Mouse (Mus musculus): ENCODE measurements at regions not wholly inside any gene's neighbourhood (a gene's known extent, or its start where the extent isn't known, plus 50 kb on each side); places are given as distances from the start of the nearest gene placed in this dataset.
"Not testable (repeated sequence)": the region's sequence is repeated elsewhere in the genome, so short reads cannot be mapped to it uniquely, and the experiment has no call there.

- no peak for ATAC-seq (ENCODE audit: insufficient number of reproducible peaks, low FRiP score)
- no peaks in the 10 kb centered on the region for H3K27me3 ChIP-seq (replicated peaks)
- 39% methylated on average over 1 of the region's 1 CpGs for WGBS
- no peaks in the 10 kb centered on the region for H3K36me3 ChIP-seq
- H3K4me2 ChIP-seq = peak overlapping the region; percentile 54
- no peaks in the 10 kb centered on the region for H3K9me3 ChIP-seq (replicated peaks)
- no peak overlapping the region for H3K4me3 ChIP-seq
- no peak overlapping the region for H3K27ac ChIP-seq (ENCODE audit: poor library complexity, severe bottlenecking)
- no peaks in the 10 kb centered on the region for H3K4me1 ChIP-seq (replicated peaks)
- H3K9ac ChIP-seq = no peak overlapping the region
Observed at GRCm38 (mm10) chr12:47163171-47163570, 344.4 kb upstream of the Nova1 start.

GRCm38 (mm10) chr12:47162624-47163151 is 344.0 kb upstream of the Nova1 start:
- no peak overlapping the region for H3K9ac ChIP-seq
- no peaks in the 10 kb centered on the region for H3K9me3 ChIP-seq (replicated peaks)
- no peaks in the 10 kb centered on the region for H3K27me3 ChIP-seq (replicated peaks)
- H3K36me3 ChIP-seq = no peaks in the 10 kb centered on the region
- 16% methylated on average over 6 of the region's 6 CpGs for WGBS
- H3K27ac ChIP-seq (ENCODE audit: poor library complexity, severe bottlenecking) = no peak overlapping the region
- H3K4me3 ChIP-seq = no peak overlapping the region
- no peaks in the 10 kb centered on the region for H3K4me1 ChIP-seq (replicated peaks)
- peak overlapping the region; percentile 54 for H3K4me2 ChIP-seq
- no peak for ATAC-seq (ENCODE audit: insufficient number of reproducible peaks, low FRiP score)

GRCm38 (mm10) chr12:47160626-47161025 is 341.9 kb upstream of the Nova1 start:
- no peaks in the 10 kb centered on the region for H3K9me3 ChIP-seq (replicated peaks)
- no peak overlapping the region for H3K9ac ChIP-seq
- WGBS = 44% methylated on average over 1 of the region's 1 CpGs
- H3K4me1 ChIP-seq (replicated peaks) = no peaks in the 10 kb centered on the region
- no peak overlapping the region for H3K27ac ChIP-seq (ENCODE audit: poor library complexity, severe bottlenecking)
- H3K36me3 ChIP-seq = no peaks in the 10 kb centered on the region
- H3K27me3 ChIP-seq (replicated peaks) = no peaks in the 10 kb centered on the region
- no peak overlapping the region for H3K4me3 ChIP-seq
- no peak overlapping the region for H3K4me2 ChIP-seq
- ATAC-seq (ENCODE audit: insufficient number of reproducible peaks, low FRiP score) = no peak

- not testable (repeated sequence) for H3K4me1 ChIP-seq (replicated peaks); H3K27ac ChIP-seq (ENCODE audit: poor library complexity, severe bottlenecking); H3K36me3 ChIP-seq; H3K4me3 ChIP-seq; H3K4me2 ChIP-seq; H3K9ac ChIP-seq; H3K27me3 ChIP-seq (replicated peaks); H3K9me3 ChIP-seq (replicated peaks); ATAC-seq (ENCODE audit: insufficient number of reproducible peaks, low FRiP score)
- WGBS = 45% methylated on average over 3 of the region's 3 CpGs
Observed at GRCm38 (mm10) chr12:47155916-47156315, 337.2 kb upstream of the Nova1 start.

- WGBS = 59% methylated on average over 4 of the region's 4 CpGs
- ATAC-seq (ENCODE audit: insufficient number of reproducible peaks, low FRiP score) = no peak
Observed at GRCm38 (mm10) chr12:47140677-47141076, 321.9 kb upstream of the Nova1 start.

GRCm38 (mm10) chr12:47129821-47130220 is 311.1 kb upstream of the Nova1 start:
- ATAC-seq (ENCODE audit: insufficient number of reproducible peaks, low FRiP score) = no peak
- Histone ChIP-seq H3K9ac (no peak overlapping the region), H3K9me3 (replicated peaks) (no peaks in the 10 kb centered on the region), H3K4me2 (no peak overlapping the region), H3K4me3 (no peak overlapping the region), H3K27me3 (replicated peaks) (no peaks in the 10 kb centered on the region), H3K27ac (ENCODE audit: poor library complexity, severe bottlenecking) (no peak overlapping the region), H3K36me3 (no peaks in the 10 kb centered on the region), H3K4me1 (replicated peaks) (no peaks in the 10 kb centered on the region)
- WGBS = 90% methylated on average over 9 of the region's 9 CpGs

More at GRCm38 (mm10) chr12:47140677-47141076, 321.9 kb upstream of the Nova1 start:
- H3K4me1 ChIP-seq (replicated peaks) = no peaks in the 10 kb centered on the region
- H3K27ac ChIP-seq (ENCODE audit: poor library complexity, severe bottlenecking) = no peak overlapping the region
- no peak overlapping the region for H3K4me2 ChIP-seq
- H3K36me3 ChIP-seq = no peaks in the 10 kb centered on the region
- H3K27me3 ChIP-seq (replicated peaks) = no peaks in the 10 kb centered on the region
- no peaks in the 10 kb centered on the region for H3K9me3 ChIP-seq (replicated peaks)
- no peak overlapping the region for H3K4me3 ChIP-seq
- H3K9ac ChIP-seq = no peak overlapping the region

GRCm38 (mm10) chr12:47128596-47128995 is 309.9 kb upstream of the Nova1 start:
- 68% methylated on average over 3 of the region's 3 CpGs for WGBS
- H3K27ac ChIP-seq (ENCODE audit: poor library complexity, severe bottlenecking) = no peak overlapping the region
- no peaks in the 10 kb centered on the region for H3K9me3 ChIP-seq (replicated peaks)
- no peaks in the 10 kb centered on the region for H3K36me3 ChIP-seq
- no peaks in the 10 kb centered on the region for H3K4me1 ChIP-seq (replicated peaks)
- H3K9ac ChIP-seq = no peak overlapping the region
- no peak for ATAC-seq (ENCODE audit: insufficient number of reproducible peaks, low FRiP score)
- no peak overlapping the region for H3K4me2 ChIP-seq
- no peaks in the 10 kb centered on the region for H3K27me3 ChIP-seq (replicated peaks)
- H3K4me3 ChIP-seq = no peak overlapping the region

- no peak overlapping the region for H3K4me2 ChIP-seq
- H3K36me3 ChIP-seq = no peaks in the 10 kb centered on the region
- H3K9ac ChIP-seq = no peak overlapping the region
- H3K27ac ChIP-seq (ENCODE audit: poor library complexity, severe bottlenecking) = no peak overlapping the region
- H3K4me1 ChIP-seq (replicated peaks) = no peaks in the 10 kb centered on the region
- ATAC-seq (ENCODE audit: insufficient number of reproducible peaks, low FRiP score) = no peak
- no peaks in the 10 kb centered on the region for H3K9me3 ChIP-seq (replicated peaks)
- no peaks in the 10 kb centered on the region for H3K27me3 ChIP-seq (replicated peaks)
- H3K4me3 ChIP-seq = no peak overlapping the region
- 70% methylated on average over 3 of the region's 3 CpGs for WGBS
Observed at GRCm38 (mm10) chr12:47121426-47121825, 302.7 kb upstream of the Nova1 start.

- no peaks in the 10 kb centered on the region for H3K4me1 ChIP-seq (replicated peaks)
- no peak overlapping the region for H3K4me2 ChIP-seq
- H3K27ac ChIP-seq (ENCODE audit: poor library complexity, severe bottlenecking) = no peak overlapping the region
- 44% methylated on average over 3 of the region's 3 CpGs for WGBS
- no peak overlapping the region for H3K4me3 ChIP-seq
- H3K36me3 ChIP-seq = no peaks in the 10 kb centered on the region
- H3K9me3 ChIP-seq (replicated peaks) = no peaks in the 10 kb centered on the region
- H3K9ac ChIP-seq = no peak overlapping the region
- no peak for ATAC-seq (ENCODE audit: insufficient number of reproducible peaks, low FRiP score)
- no peaks in the 10 kb centered on the region for H3K27me3 ChIP-seq (replicated peaks)
Observed at GRCm38 (mm10) chr12:47117504-47117903, 298.8 kb upstream of the Nova1 start.

GRCm38 (mm10) chr12:47089234-47089633 is 270.5 kb upstream of the Nova1 start:
- H3K36me3 ChIP-seq = no peaks in the 10 kb centered on the region
- ATAC-seq (ENCODE audit: insufficient number of reproducible peaks, low FRiP score) = no peak
- H3K27me3 ChIP-seq (replicated peaks) = no peaks in the 10 kb centered on the region
- H3K9me3 ChIP-seq (replicated peaks) = no peaks in the 10 kb centered on the region
- H3K4me1 ChIP-seq (replicated peaks) = no peaks in the 10 kb centered on the region
- no peak overlapping the region for H3K9ac ChIP-seq
- H3K4me2 ChIP-seq = no peak overlapping the region
- no peak overlapping the region for H3K4me3 ChIP-seq
- H3K27ac ChIP-seq (ENCODE audit: poor library complexity, severe bottlenecking) = no peak overlapping the region

- Histone ChIP-seq H3K9ac (no peak overlapping the region), H3K4me1 (replicated peaks) (no peaks in the 10 kb centered on the region), H3K36me3 (no peaks in the 10 kb centered on the region), H3K9me3 (replicated peaks) (no peaks in the 10 kb centered on the region), H3K4me2 (no peak overlapping the region), H3K4me3 (no peak overlapping the region), H3K27ac (ENCODE audit: poor library complexity, severe bottlenecking) (no peak overlapping the region), H3K27me3 (replicated peaks) (no peaks in the 10 kb centered on the region)
- no peak for ATAC-seq (ENCODE audit: insufficient number of reproducible peaks, low FRiP score)
- 59% methylated on average over 2 of the region's 2 CpGs for WGBS
Observed at GRCm38 (mm10) chr12:47074961-47075360, 256.2 kb upstream of the Nova1 start.

- H3K9me3 ChIP-seq (replicated peaks) = no peaks in the 10 kb centered on the region
- H3K4me3 ChIP-seq = no peak overlapping the region
- H3K27ac ChIP-seq (ENCODE audit: poor library complexity, severe bottlenecking) = no peak overlapping the region
- H3K9ac ChIP-seq = no peak overlapping the region
- 73% methylated on average over 1 of the region's 1 CpGs for WGBS
- H3K36me3 ChIP-seq = no peaks in the 10 kb centered on the region
- no peaks in the 10 kb centered on the region for H3K4me1 ChIP-seq (replicated peaks)
- H3K27me3 ChIP-seq (replicated peaks) = no peaks in the 10 kb centered on the region
- no peak overlapping the region for H3K4me2 ChIP-seq
- ATAC-seq (ENCODE audit: insufficient number of reproducible peaks, low FRiP score) = no peak
Observed at GRCm38 (mm10) chr12:47052474-47052873, 233.7 kb upstream of the Nova1 start.

Data from heart, embryonic 12.5 days (tissue).